ENCODE assay signal across 9 mouse cellular contexts in genomic region chr14:25397751-25398150, GRCm38 (mm10).
DNase-seq lines count a peak whose midpoint lies in the region; ATAC-seq and TF ChIP-seq lines count a peak whose summit lies in the region.
"Had no signal": no experiment of that assay in that cellular context is flagged by ENCODE, and none has a peak within 500 bp of the region (broad histone marks: within the 10 kb centered on the region; RNA-seq: fewer than 3 reads in every experiment).

No protein-coding gene starts in this region.

- peaks cover 71% of the 10 kb centered on the region for H3K4me1 ChIP-seq in heart, embryonic 10.5 days
- H3K4me1 ChIP-seq in hindbrain, embryonic 10.5 days (replicated peaks) = peaks cover 79% of the 10 kb centered on the region
- H3K4me1 ChIP-seq in midbrain, embryonic 11.5 days (ENCODE audit: control insufficient read depth, insufficient read depth, low read length) = peaks cover 39% of the 10 kb centered on the region

- intact Hi-C loops in left cerebral cortex, postnatal 14 days (cut with DNase I) = no loop called here
- intact Hi-C loops in gastrocnemius, adult 2 months (cut with DNase I) = no loop called here

- H3K36me3 ChIP-seq in heart, embryonic 10.5 days = no peaks in the 10 kb centered on the region
- H3K36me3 ChIP-seq in hindbrain, embryonic 10.5 days = no peaks in the 10 kb centered on the region
- no peaks in the 10 kb centered on the region for H3K36me3 ChIP-seq in midbrain, embryonic 11.5 days (ENCODE audit: control insufficient read depth, insufficient read depth, low read length)

- H3K27me3 ChIP-seq in heart, embryonic 10.5 days (ENCODE audit: insufficient read depth, poor library complexity, severe bottlenecking) = no peaks in the 10 kb centered on the region
- H3K27me3 ChIP-seq in hindbrain, embryonic 10.5 days (ENCODE audit: insufficient read depth, poor library complexity, severe bottlenecking) = peaks cover 63% of the 10 kb centered on the region
- H3K27me3 ChIP-seq in midbrain, embryonic 11.5 days (ENCODE audit: control insufficient read depth, insufficient read depth, low read length) = no peaks in the 10 kb centered on the region

- peak; percentile 87 for ATAC-seq in midbrain, embryonic 11.5 days (ENCODE audit: low FRiP score)

- peak overlapping the region; percentile 47; the same call in 1 of the 2 replicates for H3K9ac ChIP-seq in midbrain, embryonic 11.5 days (ENCODE audit: low read length)

- 0 out of 2 replicates have a peak overlapping the region, but pooled peaks have one; percentile 12 for H3K4me3 ChIP-seq in heart, embryonic 10.5 days
- peak overlapping the region; percentile 36 for H3K4me3 ChIP-seq in hindbrain, embryonic 10.5 days
- H3K4me3 ChIP-seq in midbrain, embryonic 11.5 days (ENCODE audit: low read depth, low read length) = no peak overlapping the region
- H3K4me3 ChIP-seq in gastrocnemius, adult 2 months = no peak overlapping the region

- peak overlapping the region; percentile 31; the same call in 1 of the 2 replicates for H3K4me2 ChIP-seq in midbrain, embryonic 11.5 days

- no peaks in the 10 kb centered on the region for H3K9me3 ChIP-seq in heart, embryonic 10.5 days
- H3K9me3 ChIP-seq in hindbrain, embryonic 10.5 days = no peaks in the 10 kb centered on the region
- H3K9me3 ChIP-seq in midbrain, embryonic 11.5 days (ENCODE audit: control insufficient read depth, low read length) = no peaks in the 10 kb centered on the region

- no peak for DNase-seq in heart, embryonic 10.5 days (ENCODE audit: low spot score)
- DNase-seq in heart, adult 18-20 months = no peak
- peak; percentile 75 for DNase-seq in Muller cell, postnatal 12 days (ENCODE audit: inconsistent ontology term)
- peak; percentile 87 for DNase-seq in hindbrain, embryonic 10.5 days (ENCODE audit: low spot score)
- peak; percentile 97 for DNase-seq in midbrain, embryonic 11.5 days (ENCODE audit: low spot score, missing footprints)
- DNase-seq in left cerebral cortex, postnatal 14 days (ENCODE audit: low spot score in 2 of 2) = no peak
- no peak for DNase-seq in gastrocnemius, adult 2 months
- DNase-seq in thymus, postnatal 0 days (ENCODE audit: low spot score) = no peak
- DNase-seq: B cell, adult 2 months had no signal

- TF ChIP-seq CTCF in gastrocnemius, adult 2 months (IDR thresholded peaks at IDR 0.05) = no peak

- peak overlapping the region; percentile 87 for H3K27ac ChIP-seq in heart, embryonic 10.5 days
- peak overlapping the region; percentile 87 for H3K27ac ChIP-seq in hindbrain, embryonic 10.5 days
- H3K27ac ChIP-seq in midbrain, embryonic 11.5 days (ENCODE audit: low read depth, low read length) = peak overlapping the region; percentile 92
- H3K27ac ChIP-seq in gastrocnemius, adult 2 months = no peak overlapping the region; the same call in 1 of the 2 replicates

- WGBS in heart, embryonic 10.5 days = 24% methylated on average over 5 of the region's 5 CpGs
- WGBS in hindbrain, embryonic 10.5 days = 7% methylated on average over 5 of the region's 5 CpGs
- WGBS in midbrain, embryonic 11.5 days = 4% methylated on average over 5 of the region's 5 CpGs

Comparison
In these comparisons a context has a peak if more than half of its experiments do, and no peak if none do; other contexts are left out.
1. DNase-seq: peak in Muller cell, postnatal 12 days (single experiment), hindbrain, embryonic 10.5 days (single experiment) and midbrain, embryonic 11.5 days (single experiment); none in heart, embryonic 10.5 days (single experiment), heart, adult 18-20 months (0 of 2), left cerebral cortex, postnatal 14 days (0 of 2), gastrocnemius, adult 2 months (single experiment) and thymus, postnatal 0 days (single experiment).
2. H3K4me3 ChIP-seq: peak in heart, embryonic 10.5 days (single experiment) and hindbrain, embryonic 10.5 days (single experiment); none in midbrain, embryonic 11.5 days (single experiment) and gastrocnemius, adult 2 months (single experiment).